ENCODE assay signal across 9 mouse cellular contexts in the genomic region with DNA sequence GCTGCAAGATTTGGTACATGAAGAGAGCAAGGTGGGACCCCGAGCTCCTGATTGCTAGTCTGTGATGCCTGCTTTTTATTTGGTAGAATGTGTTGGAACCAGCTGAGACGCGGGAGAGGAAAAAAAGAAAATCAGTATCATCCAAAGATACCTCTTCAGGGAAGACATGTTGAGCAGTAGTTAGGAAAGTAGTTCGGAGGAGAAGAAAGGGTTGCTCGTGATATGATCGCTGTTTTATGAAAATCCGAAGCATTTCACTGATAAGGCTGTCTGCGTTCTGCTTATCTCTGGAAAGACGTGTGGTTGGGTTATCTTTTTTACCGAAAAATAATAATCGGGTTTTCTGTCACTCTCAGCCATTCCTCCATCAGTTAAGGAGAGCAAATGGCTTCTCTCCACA. TPM values are rescaled to one million over a fixed set of nuclear protein-coding genes. Genes with fewer than 3 reads are reported as not detected.
A peak's percentile ranks its signal among the peaks of the same experiment; 100 is the strongest.
DNase-seq lines count a peak whose midpoint lies in the region; ATAC-seq and TF ChIP-seq lines count a peak whose summit lies in the region.
"Had no signal": no experiment of that assay in that cellular context is flagged by ENCODE, and none has a peak within 500 bp of the region (broad histone marks: within the 10 kb centered on the region; RNA-seq: fewer than 3 reads in every experiment).

No protein-coding gene starts in this region.

- WGBS in heart, adult 2 months: 57% methylated on average over 11 of the region's 11 CpGs
- 39% methylated on average over 11 of the region's 11 CpGs for WGBS in lung, embryonic 16.5 days
- WGBS in limb, embryonic 15.5 days: 76% methylated on average over 11 of the region's 11 CpGs
- 58% methylated on average over 11 of the region's 11 CpGs for WGBS in stomach, embryonic 14.5 days

- no peaks in the 10 kb centered on the region for H3K79me2 ChIP-seq in heart, adult 2 months (replicated peaks; ENCODE audit: control insufficient read depth, insufficient read depth, low read length)

- H3K9ac ChIP-seq in heart, adult 2 months (ENCODE audit: low read depth, low read length): no peak overlapping the region
- H3K9ac ChIP-seq in lung, embryonic 16.5 days (ENCODE audit: low read length): no peak overlapping the region
- no peak overlapping the region for H3K9ac ChIP-seq in limb, embryonic 15.5 days
- H3K9ac ChIP-seq in stomach, embryonic 14.5 days (replicated peaks; ENCODE audit: low read depth, low read length): no peak overlapping the region

- no peak for TF ChIP-seq EP300 in heart, adult 2 months (IDR thresholded peaks at IDR 0.05; ENCODE audit: insufficient read depth, low read depth, low read length)

- H3K27ac ChIP-seq in heart, adult 2 months: peak overlapping the region; percentile 17; the same call in 1 of the 2 replicates
- H3K27ac ChIP-seq in lung, embryonic 16.5 days (ENCODE audit: low read length): no peak overlapping the region
- no peak overlapping the region for H3K27ac ChIP-seq in limb, embryonic 15.5 days
- no peak overlapping the region for H3K27ac ChIP-seq in stomach, embryonic 14.5 days (ENCODE audit: low read length)

- DNase-seq in heart, adult 2 months: no peak
- DNase-seq in heart, adult 9 months (ENCODE audit: low spot score in 2 of 2): no peak
- DNase-seq in lung, postnatal 14 days: no peak
- no peak for DNase-seq in spleen, adult 18-20 months
- DNase-seq in cerebellum, postnatal 10 days: no peak

- no peak for ATAC-seq in lung, embryonic 16.5 days (ENCODE audit: low read depth)
- no peak for ATAC-seq in limb, embryonic 15.5 days (ENCODE audit: insufficient number of reproducible peaks, low FRiP score, low TSS enrichment, low read depth)
- ATAC-seq in stomach, embryonic 14.5 days (ENCODE audit: insufficient number of reproducible peaks, insufficient read depth, low FRiP score, low read depth): no peak

- H3K9me3 ChIP-seq in lung, embryonic 16.5 days (ENCODE audit: control insufficient read depth, low read length): no peaks in the 10 kb centered on the region
- no peaks in the 10 kb centered on the region for H3K9me3 ChIP-seq in limb, embryonic 15.5 days
- no peaks in the 10 kb centered on the region for H3K9me3 ChIP-seq in stomach, embryonic 14.5 days (ENCODE audit: control insufficient read depth, low read depth, low read length)

- no peak for TF ChIP-seq CTCF in heart, adult 2 months (IDR thresholded peaks at IDR 0.05)

- no peaks in the 10 kb centered on the region for H3K27me3 ChIP-seq in heart, adult 2 months (ENCODE audit: control insufficient read depth, insufficient read depth, low read length)
- H3K27me3 ChIP-seq in lung, embryonic 16.5 days (ENCODE audit: control insufficient read depth, insufficient read depth, low read depth, low read length): no peaks in the 10 kb centered on the region
- H3K27me3 ChIP-seq in limb, embryonic 15.5 days: peaks cover 5% of the 10 kb centered on the region; the same call in 1 of the 2 replicates
- no peaks in the 10 kb centered on the region for H3K27me3 ChIP-seq in stomach, embryonic 14.5 days (ENCODE audit: control insufficient read depth, insufficient read depth, low read length)

- intact Hi-C loops in heart, adult 2 months (cut with DNase I): no loop called here

- peak overlapping the region; percentile 99 for H3K4me2 ChIP-seq in lung, embryonic 16.5 days (ENCODE audit: low read depth, low read length)
- H3K4me2 ChIP-seq in limb, embryonic 15.5 days: peak overlapping the region; percentile 96; the same call in 1 of the 2 replicates
- peak overlapping the region; percentile 97 for H3K4me2 ChIP-seq in stomach, embryonic 14.5 days (replicated peaks; ENCODE audit: low read depth, low read length)

- H3K4me3 ChIP-seq in heart, adult 2 months: 0 out of 2 replicates have a peak overlapping the region, but pooled peaks have one; percentile 20
- no peak overlapping the region for H3K4me3 ChIP-seq in lung, embryonic 16.5 days (ENCODE audit: low read length)
- no peak overlapping the region for H3K4me3 ChIP-seq in limb, embryonic 15.5 days
- H3K4me3 ChIP-seq in stomach, embryonic 14.5 days (ENCODE audit: low read depth, low read length): no peak overlapping the region
- H3K4me3 ChIP-seq: myocyte had no signal

- no peak for TF ChIP-seq POLR2A in heart, adult 2 months (IDR thresholded peaks at IDR 0.05; ENCODE audit: insufficient read depth, low read depth, low read length)

- H3K4me1 ChIP-seq in heart, adult 2 months (ENCODE audit: control insufficient read depth, insufficient read depth, low read length): peaks cover 1% of the 10 kb centered on the region
- peaks cover 2% of the 10 kb centered on the region; the same call in 1 of the 2 replicates for H3K4me1 ChIP-seq in lung, embryonic 16.5 days (replicated peaks; ENCODE audit: control insufficient read depth, insufficient read depth, low read length)
- peaks cover 18% of the 10 kb centered on the region for H3K4me1 ChIP-seq in limb, embryonic 15.5 days
- no peaks in the 10 kb centered on the region; the same call in 1 of the 2 replicates for H3K4me1 ChIP-seq in stomach, embryonic 14.5 days (ENCODE audit: control insufficient read depth, insufficient read depth, low read length)

- no peaks in the 10 kb centered on the region for H3K36me3 ChIP-seq in heart, adult 2 months (ENCODE audit: control insufficient read depth, insufficient read depth, low read length)
- H3K36me3 ChIP-seq in lung, embryonic 16.5 days (ENCODE audit: control insufficient read depth, insufficient read depth, low read length): no peaks in the 10 kb centered on the region
- H3K36me3 ChIP-seq in limb, embryonic 15.5 days: no peaks in the 10 kb centered on the region
- H3K36me3 ChIP-seq in stomach, embryonic 14.5 days (ENCODE audit: control insufficient read depth, insufficient read depth, low read length): no peaks in the 10 kb centered on the region

RNA-seq across cellular contexts. Expression of a gene that starts 1.1 kb away (rescaled TPM):
- 1 to 10 TPM; 5.1 to 9.2 TPM for total RNA-seq in heart, adult 2 months (2021)
- 7.9 and 17.3 TPM in 2 replicates for polyA plus RNA-seq in heart, adult 2 months (2012; rRNA removed)
- polyA plus RNA-seq in lung, embryonic 16.5 days (2015; fragmentation: Nextera tagmentation; extraction: Ambion mirVana): 14.2 and 16.9 TPM in 2 replicates
- 20.0 and 23.1 TPM in 2 replicates for polyA plus RNA-seq in limb, embryonic 15.5 days (2015; fragmentation: Nextera tagmentation; extraction: Ambion mirVana)
- polyA plus RNA-seq in stomach, embryonic 14.5 days (2014; fragmentation: Nextera tagmentation; extraction: Ambion mirVana): 19.5 and 22.0 TPM in 2 replicates
- polyA plus RNA-seq: myocyte had no signal
